In the genomic region with DNA sequence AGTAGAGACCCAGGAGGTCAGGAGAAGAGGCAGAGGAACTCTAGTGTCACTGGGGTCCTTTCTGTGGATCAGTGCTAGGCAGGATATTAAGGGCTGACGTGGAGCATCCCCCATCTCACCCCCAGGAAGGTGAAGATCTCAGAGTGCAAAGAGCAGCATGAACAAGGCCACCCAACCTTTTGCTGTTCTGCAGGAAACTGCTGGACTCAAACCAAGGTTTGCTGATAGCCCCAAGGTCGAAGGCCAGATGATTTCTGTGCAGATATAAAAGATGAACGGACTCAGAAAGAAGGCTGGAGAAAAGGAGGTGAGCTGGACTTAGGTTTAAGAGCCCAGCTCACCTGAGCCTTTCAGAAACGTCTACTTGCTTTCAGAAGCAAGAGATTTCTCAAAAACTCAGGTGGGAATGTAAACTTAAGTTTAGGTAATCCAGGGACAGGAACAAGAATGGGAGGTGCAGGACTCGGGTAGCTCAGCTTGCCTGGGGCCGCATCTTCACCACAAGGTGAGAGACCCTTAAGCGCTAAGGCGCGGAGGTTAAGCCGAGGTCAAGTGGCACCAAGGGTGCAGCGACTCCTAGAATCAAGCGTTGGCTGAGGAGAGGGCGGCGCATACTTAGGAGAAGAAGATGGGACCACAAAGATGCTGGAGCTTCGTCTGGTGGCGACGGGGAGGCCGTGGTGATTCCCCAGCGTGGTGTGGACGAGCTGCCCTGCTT, we compare ENCODE assay signal across 7 mouse cellular contexts. TPM values are rescaled to one million over a fixed set of nuclear protein-coding genes. Genes with fewer than 3 reads are reported as not detected.
DNase-seq lines count a peak whose midpoint lies in the region; ATAC-seq lines count a peak whose summit lies in the region.

No protein-coding gene starts in this region.

- no peak for ATAC-seq in lung, embryonic 15.5 days (ENCODE audit: borderline replicate concordance, extremely low read depth, low FRiP score, low TSS enrichment)
- ATAC-seq in forebrain, embryonic 11.5 days (replicated peaks; ENCODE audit: low FRiP score), result no peak
- ATAC-seq in intestine, embryonic 15.5 days, result peak; percentile 21; the same call in 1 of the 2 replicates
- no peak for ATAC-seq in neural tube, embryonic 15.5 days (ENCODE audit: low FRiP score)

- intact Hi-C loops in left cerebral cortex, postnatal 10 days (cut with DNase I), result loop anchor here (5.0 kb wide), 1 partner anchor 118 kb away; no protein-coding TSS in a partner anchor

- no peak for DNase-seq in lung, adult 18-20 months
- DNase-seq in forebrain, embryonic 11.5 days (ENCODE audit: low spot score), result no peak
- DNase-seq in left cerebral cortex, postnatal 10 days (ENCODE audit: extremely low spot score in 1 of 2, low spot score in 2 of 2), result no peak
- DNase-seq in cerebellum, postnatal 36 days, result no peak

- no peaks in the 10 kb centered on the region for H3K36me3 ChIP-seq in lung, embryonic 15.5 days
- no peaks in the 10 kb centered on the region for H3K36me3 ChIP-seq in forebrain, embryonic 11.5 days (ENCODE audit: control insufficient read depth, insufficient read depth, low read length)
- H3K36me3 ChIP-seq in intestine, embryonic 15.5 days, result no peaks in the 10 kb centered on the region
- H3K36me3 ChIP-seq in neural tube, embryonic 15.5 days, result no peaks in the 10 kb centered on the region

- H3K4me2 ChIP-seq in lung, embryonic 15.5 days, result peak overlapping the region; percentile 81
- H3K4me2 ChIP-seq in forebrain, embryonic 11.5 days (ENCODE audit: low read depth, low read length, severe bottlenecking), result peak overlapping the region; percentile 76
- peak overlapping the region; percentile 83 for H3K4me2 ChIP-seq in intestine, embryonic 15.5 days (replicated peaks)
- H3K4me2 ChIP-seq in neural tube, embryonic 15.5 days, result peak overlapping the region; percentile 73

- H3K4me3 ChIP-seq in lung, embryonic 15.5 days, result peak overlapping the region; percentile 74
- H3K4me3 ChIP-seq in forebrain, embryonic 11.5 days (ENCODE audit: low read depth, low read length), result peak overlapping the region; percentile 81
- peak overlapping the region; percentile 76 for H3K4me3 ChIP-seq in intestine, embryonic 15.5 days (replicated peaks)
- peak overlapping the region; percentile 71 for H3K4me3 ChIP-seq in neural tube, embryonic 15.5 days (replicated peaks)

- H3K4me1 ChIP-seq in lung, embryonic 15.5 days, result peaks cover 12% of the 10 kb centered on the region
- peaks cover 10% of the 10 kb centered on the region for H3K4me1 ChIP-seq in forebrain, embryonic 11.5 days (replicated peaks; ENCODE audit: control insufficient read depth, insufficient read depth, low read length)
- peaks cover 24% of the 10 kb centered on the region for H3K4me1 ChIP-seq in intestine, embryonic 15.5 days (replicated peaks)
- H3K4me1 ChIP-seq in neural tube, embryonic 15.5 days, result peaks cover 48% of the 10 kb centered on the region

- no peaks in the 10 kb centered on the region for H3K9me3 ChIP-seq in lung, embryonic 15.5 days
- no peaks in the 10 kb centered on the region for H3K9me3 ChIP-seq in forebrain, embryonic 11.5 days (ENCODE audit: control insufficient read depth, low read length)
- no peaks in the 10 kb centered on the region for H3K9me3 ChIP-seq in intestine, embryonic 15.5 days
- H3K9me3 ChIP-seq in neural tube, embryonic 15.5 days (replicated peaks), result no peaks in the 10 kb centered on the region

- H3K9ac ChIP-seq in lung, embryonic 15.5 days, result peak overlapping the region; percentile 54
- peak overlapping the region; percentile 82 for H3K9ac ChIP-seq in forebrain, embryonic 11.5 days (ENCODE audit: low read length)
- H3K9ac ChIP-seq in intestine, embryonic 15.5 days, result peak overlapping the region; percentile 69
- peak overlapping the region; percentile 82 for H3K9ac ChIP-seq in neural tube, embryonic 15.5 days (replicated peaks)

- WGBS in lung, embryonic 15.5 days, result 7% methylated on average over 20 of the region's 20 CpGs
- WGBS in forebrain, embryonic 11.5 days, result 8% methylated on average over 17 of the region's 20 CpGs
- 9% methylated on average over 20 of the region's 20 CpGs for WGBS in intestine, embryonic 15.5 days
- 8% methylated on average over 20 of the region's 20 CpGs for WGBS in neural tube, embryonic 15.5 days

- H3K27ac ChIP-seq in lung, embryonic 15.5 days, result no peak overlapping the region
- peak overlapping the region; percentile 41; the same call in 1 of the 2 replicates for H3K27ac ChIP-seq in forebrain, embryonic 11.5 days (ENCODE audit: low read depth, low read length)
- peak overlapping the region; percentile 65; the same call in 1 of the 2 replicates for H3K27ac ChIP-seq in intestine, embryonic 15.5 days
- peak overlapping the region; percentile 83 for H3K27ac ChIP-seq in neural tube, embryonic 15.5 days (replicated peaks)

- peaks cover 37% of the 10 kb centered on the region for H3K27me3 ChIP-seq in lung, embryonic 15.5 days
- H3K27me3 ChIP-seq in forebrain, embryonic 11.5 days (ENCODE audit: control insufficient read depth, insufficient read depth, low read length), result peaks cover 4% of the 10 kb centered on the region
- peaks cover 7% of the 10 kb centered on the region; the same call in 1 of the 2 replicates for H3K27me3 ChIP-seq in intestine, embryonic 15.5 days (replicated peaks)
- H3K27me3 ChIP-seq in neural tube, embryonic 15.5 days (replicated peaks), result 0 out of 2 replicates have a peak, but pooled peaks cover 4% of the 10 kb centered on the region

RNA-seq across cellular contexts. Expression of gene Ebf4, which starts 0.6 kb away (rescaled TPM):
- 1.6 TPM in 2 replicates for polyA plus RNA-seq in lung, embryonic 15.5 days (2015; fragmentation: Nextera tagmentation; extraction: Ambion mirVana)
- polyA plus RNA-seq in forebrain, embryonic 11.5 days (2014; fragmentation: Nextera tagmentation; extraction: Ambion mirVana), result 2.5 and 2.8 TPM in 2 replicates
- 2.2 TPM in 2 replicates for polyA plus RNA-seq in intestine, embryonic 15.5 days (2015; fragmentation: Nextera tagmentation; extraction: Ambion mirVana)
- 4.7 and 7.8 TPM in 2 replicates for polyA plus RNA-seq in neural tube, embryonic 15.5 days (2015; fragmentation: Nextera tagmentation; extraction: Ambion mirVana)
- total RNA-seq in left cerebral cortex, postnatal 10 days (2021), result 10 to 100 TPM; 12.2 to 13.0 TPM

RNA-seq across cellular contexts. Expression of gene Idh3b, which starts 10.0 kb away (rescaled TPM):
- polyA plus RNA-seq in lung, embryonic 15.5 days (2015; fragmentation: Nextera tagmentation; extraction: Ambion mirVana), result 150 and 158 TPM in 2 replicates
- 138 and 158 TPM in 2 replicates for polyA plus RNA-seq in forebrain, embryonic 11.5 days (2014; fragmentation: Nextera tagmentation; extraction: Ambion mirVana)
- 247 and 268 TPM in 2 replicates for polyA plus RNA-seq in intestine, embryonic 15.5 days (2015; fragmentation: Nextera tagmentation; extraction: Ambion mirVana)
- polyA plus RNA-seq in neural tube, embryonic 15.5 days (2015; fragmentation: Nextera tagmentation; extraction: Ambion mirVana), result 193 and 199 TPM in 2 replicates
- total RNA-seq in left cerebral cortex, postnatal 10 days (2021), result 100 to 1,000 TPM; 210 to 228 TPM

RNA-seq across cellular contexts. Expression of gene Nop56, which starts 20.1 kb away (rescaled TPM):
- polyA plus RNA-seq in lung, embryonic 15.5 days (2015; fragmentation: Nextera tagmentation; extraction: Ambion mirVana), result 262 and 272 TPM in 2 replicates
- 375 and 381 TPM in 2 replicates for polyA plus RNA-seq in forebrain, embryonic 11.5 days (2014; fragmentation: Nextera tagmentation; extraction: Ambion mirVana)
- polyA plus RNA-seq in intestine, embryonic 15.5 days (2015; fragmentation: Nextera tagmentation; extraction: Ambion mirVana), result 276 and 282 TPM in 2 replicates
- polyA plus RNA-seq in neural tube, embryonic 15.5 days (2015; fragmentation: Nextera tagmentation; extraction: Ambion mirVana), result 275 and 293 TPM in 2 replicates
- total RNA-seq in left cerebral cortex, postnatal 10 days (2021), result 100 to 1,000 TPM; 174 to 183 TPM
